Mouse (Mus musculus): ENCODE results near the gene Kcnc2. TPM values are rescaled to one million over a fixed set of nuclear protein-coding genes. Genes with fewer than 3 reads are reported as not detected.

Kcnc2 gene
- 0.12 TPM for polyA plus RNA-seq (2014; fragmentation: Illumina TruSeq; extraction: RNeasy Lipid Tissue Mini Kit (QIAGEN cat#74804); ENCODE audit: low read depth, low replicate concordance)

DNA sequence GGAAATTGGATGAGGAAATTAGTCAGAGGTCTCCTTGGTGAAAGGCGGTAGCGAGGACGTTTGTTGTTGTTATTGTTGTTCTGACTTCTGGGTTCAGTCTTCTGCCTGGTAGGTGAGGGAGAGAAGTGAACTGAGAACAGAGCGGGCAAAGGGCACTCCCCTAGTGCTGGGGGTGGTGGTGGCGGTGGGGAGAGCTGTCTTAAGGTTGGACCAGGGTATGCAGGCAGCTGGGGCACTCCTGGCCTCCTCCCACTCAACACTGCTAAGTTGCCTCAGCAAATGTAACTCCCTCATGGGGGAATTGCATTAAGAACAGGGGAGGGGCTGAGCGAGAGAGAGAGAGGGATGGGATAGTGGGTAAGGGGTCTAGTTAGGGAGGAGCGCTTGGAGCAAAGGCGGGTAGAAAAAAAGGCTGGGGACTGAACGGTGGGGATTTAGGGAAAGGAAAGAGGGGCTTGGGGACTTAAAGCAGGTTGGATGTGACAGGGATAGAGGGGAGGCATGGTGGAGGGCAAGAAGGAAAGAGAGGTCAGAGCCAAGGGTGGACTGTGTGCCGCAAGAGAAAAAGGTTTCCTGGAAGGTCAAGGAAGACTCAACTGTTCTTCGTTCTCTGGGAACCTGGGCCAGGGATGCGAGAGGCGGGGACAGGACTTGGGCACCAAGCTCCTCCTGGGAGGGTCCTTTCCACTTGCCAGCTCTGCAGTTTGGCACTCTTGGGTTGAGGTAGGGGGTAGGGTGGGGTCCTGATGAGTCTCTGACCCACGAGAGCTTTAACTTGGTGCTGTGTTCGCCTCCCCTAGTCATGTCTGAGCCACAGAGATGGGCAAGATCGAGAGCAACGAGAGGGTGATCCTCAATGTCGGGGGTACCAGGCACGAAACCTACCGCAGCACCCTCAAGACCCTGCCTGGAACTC lies at the start of gene Kcnc2:
Gene Kcnc2, plus strand, starts transcription at position 235 of the 916 bp plus-strand sequence.

Other genes with a start within 250 kb of the Kcnc2 start
- not detected for gene Glipr1l1, start 210.9 kb upstream of the Kcnc2 start, polyA plus RNA-seq (2014; fragmentation: Illumina TruSeq; extraction: RNeasy Lipid Tissue Mini Kit (QIAGEN cat#74804); ENCODE audit: low read depth, low replicate concordance)
- not detected for gene Glipr1l2, start 187.8 kb upstream of the Kcnc2 start, polyA plus RNA-seq (2014; fragmentation: Illumina TruSeq; extraction: RNeasy Lipid Tissue Mini Kit (QIAGEN cat#74804); ENCODE audit: low read depth, low replicate concordance)
- not detected for gene Glipr1l3, start 110.8 kb upstream of the Kcnc2 start, polyA plus RNA-seq (2014; fragmentation: Illumina TruSeq; extraction: RNeasy Lipid Tissue Mini Kit (QIAGEN cat#74804); ENCODE audit: low read depth, low replicate concordance)
- 0.35 TPM for gene Caps2, start 107.5 kb upstream of the Kcnc2 start, polyA plus RNA-seq (2014; fragmentation: Illumina TruSeq; extraction: RNeasy Lipid Tissue Mini Kit (QIAGEN cat#74804); ENCODE audit: low read depth, low replicate concordance)